Mouse (Mus musculus): ENCODE measurements around the gene Ntng2.

Gene Ntng2

DNA sequence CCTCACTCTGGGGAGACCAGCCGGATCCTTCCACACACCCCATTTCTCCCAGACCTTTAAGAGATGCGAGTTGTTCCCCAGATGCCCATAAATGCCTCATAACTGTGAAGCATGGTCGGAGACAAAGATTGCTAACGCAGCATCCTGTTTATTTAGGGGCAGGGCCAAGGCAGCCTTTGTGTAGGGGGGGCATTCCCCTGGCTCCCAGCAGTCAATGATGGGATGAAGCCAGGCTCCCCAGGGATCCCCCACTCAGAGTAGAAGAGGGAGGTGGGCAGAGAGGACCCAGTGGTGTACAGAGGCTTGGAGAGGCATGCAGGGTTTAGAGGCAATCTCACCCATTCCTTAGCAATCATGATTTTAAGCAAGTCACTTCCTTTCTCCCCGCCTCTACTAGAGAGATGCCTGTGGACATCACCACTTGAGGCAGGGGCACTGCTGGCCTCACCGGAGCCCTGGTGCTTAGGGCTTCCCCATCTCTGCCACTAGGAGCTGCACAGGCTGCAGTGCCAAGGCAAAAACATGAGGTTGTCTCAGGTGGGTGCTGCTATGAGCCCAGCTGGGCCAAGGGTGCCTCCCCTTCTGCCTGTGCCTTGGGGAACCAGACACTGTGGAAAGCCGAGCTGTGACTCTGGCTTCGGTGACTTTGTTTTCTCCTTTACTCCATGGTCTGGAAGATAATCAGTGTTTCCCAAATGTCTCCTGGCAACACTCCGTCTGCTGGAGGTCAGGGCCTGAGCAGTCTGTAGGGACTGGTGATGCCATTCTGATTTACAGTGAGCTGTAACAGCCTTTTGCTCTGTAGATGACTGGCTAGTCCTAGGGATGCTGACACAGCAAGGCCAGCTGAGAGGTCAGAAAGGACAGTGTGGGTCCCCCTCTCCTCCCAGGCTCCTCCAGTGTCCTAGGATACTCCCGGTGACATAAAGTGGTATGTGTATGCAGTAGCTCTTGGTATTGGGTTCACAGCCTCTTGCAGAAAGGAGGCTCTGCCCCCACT is 61.3 kb downstream of the Ntng2 start:
- DNase-seq (ENCODE audit: low spot score in 2 of 2) = no peak

DNA sequence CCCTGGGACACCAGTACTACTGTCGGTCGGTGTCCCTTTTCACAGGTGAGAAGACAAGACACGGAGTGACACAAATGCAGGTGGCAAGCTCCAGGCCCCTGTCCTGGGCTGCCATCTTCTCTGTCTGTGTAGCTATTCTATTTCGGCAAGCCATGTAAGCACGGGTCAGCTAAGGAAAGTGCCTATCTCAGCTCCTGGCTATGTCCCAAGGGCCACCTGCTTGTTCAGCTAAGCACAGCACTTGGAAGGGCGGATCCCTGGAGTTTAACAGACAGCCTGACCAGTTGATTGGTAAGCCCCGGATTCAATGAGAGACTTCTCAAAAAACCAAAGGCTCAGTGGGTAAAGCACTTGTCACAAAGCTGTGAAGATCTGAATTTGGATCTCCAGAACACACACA is 62.4 kb downstream of the Ntng2 start:
- DNase-seq (ENCODE audit: low spot score in 2 of 2) = no peak

DNA sequence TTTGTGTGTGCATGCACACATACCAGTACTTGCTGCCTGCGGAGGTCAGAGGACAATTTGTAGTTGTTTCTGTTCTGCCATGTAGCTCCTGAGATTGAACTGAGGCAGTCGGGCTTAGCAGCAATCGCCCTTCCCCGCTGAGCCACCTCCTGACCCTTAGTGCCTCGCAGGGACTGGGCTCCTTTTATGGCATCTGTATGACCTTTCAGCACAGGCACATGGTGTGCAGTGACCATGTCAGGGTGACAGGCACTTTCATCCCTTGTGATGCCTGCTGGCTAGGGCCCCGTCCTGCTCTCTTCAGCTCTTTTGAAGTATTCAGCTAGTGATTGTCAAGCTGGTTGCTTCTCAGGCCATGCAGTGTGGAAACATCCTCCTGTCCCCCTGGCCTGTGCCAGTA is 66.6 kb downstream of the Ntng2 start:
- no peak for DNase-seq (ENCODE audit: low spot score in 2 of 2)

DNA sequence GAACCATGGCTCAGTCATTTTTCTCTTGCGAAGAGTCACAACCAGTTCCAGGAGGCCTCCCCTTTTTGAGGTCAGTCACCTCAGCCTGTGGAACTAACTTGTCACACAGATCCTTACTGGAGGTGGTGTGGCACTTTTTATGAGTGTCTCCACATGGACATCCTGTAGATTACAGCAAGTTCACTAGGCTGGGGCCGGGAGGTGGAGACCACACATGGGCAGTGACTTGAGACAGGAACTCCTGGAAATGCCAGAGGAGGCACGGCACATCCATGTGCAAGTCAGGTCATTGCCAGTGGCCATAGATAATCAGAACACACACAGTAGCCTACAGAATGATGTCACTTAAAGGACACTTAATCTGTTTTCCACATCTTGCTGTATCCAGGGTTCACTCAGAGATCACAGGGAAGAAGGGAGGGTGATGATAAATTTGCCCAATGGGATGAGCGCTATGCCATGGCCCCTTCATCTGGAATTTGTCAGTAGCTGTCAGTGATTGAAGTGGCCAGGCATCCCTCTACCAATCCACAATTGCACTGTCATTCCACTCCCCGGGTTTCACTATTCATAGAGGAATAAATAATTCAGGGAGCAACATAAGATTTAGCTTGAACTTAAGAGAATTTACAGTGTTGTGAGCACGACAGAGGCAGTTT is 69.4 kb downstream of the Ntng2 start:
- no peak for DNase-seq (ENCODE audit: low spot score in 2 of 2)

DNA sequence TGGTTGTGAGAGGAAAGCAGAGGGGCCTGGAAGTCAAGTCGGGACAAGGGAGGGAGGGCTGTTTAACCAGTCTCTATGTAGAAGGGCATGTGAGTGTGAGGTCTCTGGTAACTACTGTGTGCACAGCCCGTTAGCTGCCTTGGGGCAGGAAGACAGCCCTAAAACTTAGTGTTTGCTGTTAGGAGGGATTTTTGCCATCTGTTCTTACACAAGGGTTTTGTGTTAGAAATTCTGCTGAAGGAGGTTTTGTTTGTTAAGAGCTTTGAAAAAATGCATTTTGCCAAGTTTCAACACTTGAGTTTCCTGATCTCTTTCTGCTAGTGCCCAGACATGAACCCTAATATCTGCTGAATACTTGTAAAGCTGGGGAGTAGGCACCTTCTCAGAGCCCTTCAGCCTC is 71.7 kb downstream of the Ntng2 start:
- DNase-seq (ENCODE audit: low spot score in 2 of 2) = no peak

DNA sequence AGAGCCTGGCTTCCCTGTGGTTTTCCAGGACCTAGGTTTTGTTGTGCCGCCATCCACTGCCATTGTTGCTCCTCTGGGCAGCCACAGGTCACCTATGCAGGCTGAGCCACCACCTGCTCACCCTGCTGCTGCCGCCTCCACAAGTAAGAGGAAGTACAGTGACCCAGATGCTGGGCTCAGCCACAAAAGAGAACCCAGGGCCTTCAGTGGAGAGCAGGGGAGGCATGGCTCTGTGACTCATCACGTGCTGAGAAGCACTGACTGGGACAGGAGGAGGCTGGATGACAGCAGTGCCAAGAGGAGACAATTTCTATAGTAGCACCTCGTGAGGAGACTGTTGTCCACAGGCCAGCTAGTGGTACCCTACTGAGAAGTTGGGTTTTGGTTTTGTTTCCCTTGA is 73.0 kb downstream of the Ntng2 start:
- DNase-seq (ENCODE audit: low spot score in 2 of 2) = no peak

DNA sequence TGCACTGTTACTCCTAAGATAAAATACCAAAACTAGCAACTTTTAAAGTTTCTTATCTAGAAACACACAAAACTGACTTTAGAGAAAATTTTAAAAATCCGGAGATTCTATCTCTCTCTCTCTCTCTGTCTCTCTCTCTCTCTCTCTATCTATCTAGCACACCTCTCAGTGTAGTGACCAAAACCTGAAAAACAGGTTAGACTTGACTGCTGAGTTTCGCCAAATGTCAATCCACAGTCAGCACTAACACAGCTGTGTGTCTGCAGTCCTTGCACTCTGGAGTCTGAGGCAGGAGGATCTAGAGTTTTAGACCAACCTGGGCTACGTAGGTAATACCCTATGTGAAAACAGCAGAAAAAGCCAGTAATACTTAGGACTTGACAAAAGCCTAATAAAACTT is 77.9 kb downstream of the Ntng2 start:
- DNase-seq (ENCODE audit: low spot score in 2 of 2) = no peak

DNA sequence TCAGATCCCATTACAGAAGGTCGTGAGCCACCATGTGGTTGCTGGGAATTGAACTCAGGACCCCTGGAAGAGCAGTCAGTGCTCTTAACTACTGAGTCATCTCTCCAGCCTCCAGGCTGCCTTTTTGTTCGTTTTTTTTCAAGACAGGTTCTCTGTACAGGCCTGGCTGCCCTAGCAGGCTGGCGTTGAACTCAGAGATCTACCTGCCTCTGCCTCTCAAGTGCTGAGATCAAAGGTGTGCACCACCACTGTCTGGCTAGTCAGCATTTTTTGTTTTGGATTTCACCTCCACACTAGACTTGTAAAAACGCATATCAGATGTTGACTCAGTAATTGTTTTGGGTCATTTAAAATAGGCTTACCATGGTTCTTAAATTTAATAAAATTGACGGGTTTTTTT is 84.7 kb downstream of the Ntng2 start:
- no peak for DNase-seq (ENCODE audit: low spot score in 2 of 2)

DNA sequence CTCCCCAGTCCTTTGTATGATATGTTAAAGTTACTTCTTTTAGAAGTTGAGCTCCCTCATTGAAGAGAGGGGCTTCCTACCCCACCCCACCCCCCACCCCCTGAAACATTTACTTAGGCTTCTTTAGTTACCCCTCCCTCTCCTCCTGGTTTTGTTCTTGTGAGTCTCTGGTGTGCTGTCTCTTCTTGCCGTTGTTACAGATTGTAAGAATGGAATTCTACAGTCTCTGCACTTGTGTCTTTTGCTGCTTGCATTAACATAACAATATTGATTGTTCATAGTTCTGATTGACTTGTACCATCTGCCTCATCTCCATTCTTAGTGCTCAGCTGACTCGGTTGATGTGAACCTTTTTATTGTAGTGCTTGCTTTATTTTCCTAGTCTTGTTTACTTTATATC is 100.9 kb downstream of the Ntng2 start:
- DNase-seq (ENCODE audit: low spot score in 2 of 2) = no peak

Data from natural killer cell, adult 2 months (primary cell).